Mouse (Mus musculus): ENCODE results near the gene Gm9964.

Gm9964 gene

GRCm38 (mm10) chr11:79286305-79286799 lies 10.4 kb downstream of the Gm9964 start:
- peak; percentile 77; the same call in 1 of the 2 replicates for TF ChIP-seq GATA4 (IDR thresholded peaks at IDR 0.05; ENCODE audit: insufficient replicate concordance, low read length)

GRCm38 (mm10) chr11:79283350-79284030 lies 13.2 kb downstream of the Gm9964 start:
- no peak for TF ChIP-seq GATA4 (IDR thresholded peaks at IDR 0.05; ENCODE audit: insufficient replicate concordance, low read length)

- peak; percentile 66; the same call in 1 of the 2 replicates for TF ChIP-seq GATA4 (IDR thresholded peaks at IDR 0.05; ENCODE audit: insufficient replicate concordance, low read length)
These were observed 15.3 kb downstream of the Gm9964 start for GRCm38 (mm10) chr11:79281396-79281795.

DNA sequence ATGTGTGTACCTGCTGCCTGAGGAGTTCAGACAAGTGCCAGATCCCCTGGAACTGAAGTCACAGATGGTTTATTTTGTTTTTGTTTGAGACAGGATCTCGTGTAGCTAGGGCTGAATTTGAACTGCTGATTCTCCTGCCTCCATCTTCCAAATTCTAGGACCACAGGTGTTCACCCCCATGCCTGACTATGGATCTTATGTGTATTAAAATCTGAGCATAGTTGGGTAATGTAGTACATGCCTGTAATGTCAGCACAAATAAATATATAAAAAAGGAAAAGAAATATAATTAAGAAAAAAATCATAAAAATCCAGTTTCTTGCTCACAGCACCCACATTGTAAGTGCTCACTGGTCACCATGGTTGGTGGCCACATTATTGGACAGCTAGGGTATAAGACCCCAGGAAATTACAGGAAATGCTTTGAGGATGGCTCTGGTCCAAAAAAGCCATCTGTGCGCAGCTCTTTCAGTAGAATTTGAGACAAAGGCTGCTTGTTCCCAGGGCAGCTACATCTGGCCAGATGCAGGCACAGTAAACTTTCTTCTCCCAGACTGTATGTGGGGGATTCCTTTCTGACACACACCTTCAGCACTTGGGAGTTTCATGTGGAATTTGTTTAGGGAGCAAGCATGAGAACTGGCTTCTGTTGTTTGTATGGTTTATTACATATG lies 16.8 kb downstream of the Gm9964 start:
- TF ChIP-seq GATA4 (IDR thresholded peaks at IDR 0.05; ENCODE audit: insufficient replicate concordance, low read length), result no peak

DNA sequence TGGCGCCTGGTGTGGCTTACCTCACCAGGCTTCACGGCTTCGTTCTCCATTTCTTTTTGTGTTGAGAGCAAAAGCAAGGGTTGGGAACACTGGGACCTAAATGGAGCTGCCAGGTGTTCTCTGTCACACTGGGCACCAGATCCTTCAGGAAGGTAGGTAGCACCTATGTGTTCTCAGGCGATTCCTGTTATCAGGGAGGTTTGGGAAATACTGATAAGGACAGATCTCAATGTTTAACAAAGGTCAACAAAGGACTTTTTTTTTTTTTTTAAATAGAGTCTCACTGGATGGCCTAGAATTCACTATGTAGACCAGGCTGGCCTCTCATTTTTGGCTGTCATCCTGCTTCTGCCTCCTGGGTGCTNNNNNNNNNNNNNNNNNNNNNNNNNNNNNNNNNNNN lies 22.9 kb downstream of the Gm9964 start:
- peak; percentile 99 for TF ChIP-seq GATA4 (IDR thresholded peaks at IDR 0.05; ENCODE audit: insufficient replicate concordance, low read length)

DNA sequence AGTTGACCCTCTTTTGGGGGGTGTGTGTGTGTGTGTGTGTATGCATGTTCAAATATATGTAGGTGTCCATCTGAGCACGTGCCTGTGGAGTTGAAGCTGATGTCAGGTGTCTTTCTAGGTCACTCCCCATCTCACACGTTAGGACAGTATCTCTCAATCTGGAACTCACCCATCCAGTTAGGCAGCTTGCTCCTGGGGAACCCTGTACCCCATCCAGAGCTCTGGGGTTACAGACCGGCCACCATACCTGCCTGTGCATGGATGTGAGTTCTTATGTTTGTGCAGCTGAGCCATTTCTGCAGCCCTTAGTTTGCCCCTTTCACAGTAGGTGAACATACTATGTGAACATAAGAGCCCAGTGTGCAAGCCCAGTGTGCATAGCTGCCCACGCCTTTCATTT lies 23.7 kb downstream of the Gm9964 start:
- no peak for TF ChIP-seq GATA4 (IDR thresholded peaks at IDR 0.05; ENCODE audit: insufficient replicate concordance, low read length)

DNA sequence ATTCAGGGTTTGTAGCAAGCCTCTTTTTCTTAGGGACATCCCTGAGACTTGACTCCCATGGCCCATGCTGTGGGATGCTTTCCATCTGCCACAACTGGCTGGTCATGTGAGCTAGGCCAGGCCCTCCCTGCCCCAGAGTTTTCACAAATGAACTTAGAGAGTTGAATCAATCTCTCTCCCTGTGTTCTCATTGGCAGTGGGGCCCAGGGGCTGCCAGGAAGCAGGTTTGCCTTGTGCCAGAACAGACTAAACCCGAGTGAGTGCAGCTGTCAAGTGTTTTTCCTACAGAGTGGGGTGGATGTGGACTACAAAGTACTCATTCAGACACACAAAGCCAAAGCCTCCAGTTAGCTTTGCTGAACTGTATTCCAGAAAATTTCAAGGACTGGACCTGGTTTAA lies 29.5 kb downstream of the Gm9964 start:
- TF ChIP-seq GATA4 (IDR thresholded peaks at IDR 0.05; ENCODE audit: insufficient replicate concordance, low read length), result no peak

- no peak for TF ChIP-seq GATA4 (IDR thresholded peaks at IDR 0.05; ENCODE audit: insufficient replicate concordance, low read length)
These were observed 32.3 kb downstream of the Gm9964 start for GRCm38 (mm10) chr11:79264376-79264775.

DNA sequence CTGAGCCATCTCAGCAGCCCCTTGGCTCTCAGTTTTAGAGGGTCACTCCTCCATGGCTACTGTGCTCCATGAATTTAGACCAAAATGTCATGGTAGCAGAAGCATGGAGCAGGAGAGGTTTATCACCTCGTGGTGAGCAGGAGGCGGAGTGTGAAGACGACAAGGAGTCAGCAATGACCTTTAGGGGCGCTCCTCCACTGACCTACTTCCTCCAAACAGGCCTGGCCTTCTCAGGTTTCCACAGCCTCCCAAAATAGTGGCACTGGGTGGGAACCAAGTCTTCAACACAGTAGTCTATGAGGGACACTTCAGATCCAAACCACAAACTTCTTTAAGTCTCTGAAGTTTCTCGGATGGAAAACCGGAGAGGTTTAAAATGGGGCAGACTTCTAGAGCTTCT lies 38.0 kb downstream of the Gm9964 start:
- no peak for TF ChIP-seq GATA4 (IDR thresholded peaks at IDR 0.05; ENCODE audit: insufficient replicate concordance, low read length)

DNA sequence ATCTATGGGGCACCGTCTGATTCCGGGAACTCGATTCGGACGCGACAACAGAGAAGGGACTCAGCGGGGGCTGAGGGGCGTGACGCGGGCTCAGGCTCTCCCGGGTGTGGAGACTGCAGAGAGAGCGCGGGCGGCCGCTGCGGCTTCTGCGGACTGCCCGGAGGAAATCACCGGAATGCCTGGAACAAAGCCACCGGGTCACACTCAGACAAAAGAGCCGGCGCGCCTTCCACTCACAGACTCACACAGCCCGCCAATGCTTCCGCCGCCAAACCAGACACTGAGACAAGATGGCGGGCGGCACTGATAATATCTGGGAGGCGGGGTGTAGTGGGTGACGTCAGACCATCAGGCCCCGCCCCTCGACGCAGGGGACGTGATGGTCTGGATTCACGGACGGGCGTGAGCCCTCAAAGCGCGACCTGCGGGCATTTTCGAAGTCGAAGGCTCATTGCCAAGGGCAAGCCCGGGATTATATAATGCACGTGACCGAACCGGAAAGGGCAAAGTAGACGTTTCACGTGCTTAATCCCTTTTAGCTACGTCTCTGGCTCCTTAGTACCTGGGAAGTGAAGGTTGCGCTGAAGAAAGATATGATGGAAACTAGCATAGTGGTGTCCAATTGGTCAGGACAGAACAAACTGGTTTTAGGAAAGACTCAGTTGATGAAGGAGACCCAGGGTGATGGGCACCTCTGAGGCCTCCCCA lies 42.2 kb downstream of the Gm9964 start, which contains the start of gene Wsb1:
Gene Wsb1, minus strand, starts transcription at position 281 of the 708 bp plus-strand sequence.
- peak; percentile 58; the same call in 1 of the 2 replicates for TF ChIP-seq GATA4 (IDR thresholded peaks at IDR 0.05; ENCODE audit: insufficient replicate concordance, low read length)

DNA sequence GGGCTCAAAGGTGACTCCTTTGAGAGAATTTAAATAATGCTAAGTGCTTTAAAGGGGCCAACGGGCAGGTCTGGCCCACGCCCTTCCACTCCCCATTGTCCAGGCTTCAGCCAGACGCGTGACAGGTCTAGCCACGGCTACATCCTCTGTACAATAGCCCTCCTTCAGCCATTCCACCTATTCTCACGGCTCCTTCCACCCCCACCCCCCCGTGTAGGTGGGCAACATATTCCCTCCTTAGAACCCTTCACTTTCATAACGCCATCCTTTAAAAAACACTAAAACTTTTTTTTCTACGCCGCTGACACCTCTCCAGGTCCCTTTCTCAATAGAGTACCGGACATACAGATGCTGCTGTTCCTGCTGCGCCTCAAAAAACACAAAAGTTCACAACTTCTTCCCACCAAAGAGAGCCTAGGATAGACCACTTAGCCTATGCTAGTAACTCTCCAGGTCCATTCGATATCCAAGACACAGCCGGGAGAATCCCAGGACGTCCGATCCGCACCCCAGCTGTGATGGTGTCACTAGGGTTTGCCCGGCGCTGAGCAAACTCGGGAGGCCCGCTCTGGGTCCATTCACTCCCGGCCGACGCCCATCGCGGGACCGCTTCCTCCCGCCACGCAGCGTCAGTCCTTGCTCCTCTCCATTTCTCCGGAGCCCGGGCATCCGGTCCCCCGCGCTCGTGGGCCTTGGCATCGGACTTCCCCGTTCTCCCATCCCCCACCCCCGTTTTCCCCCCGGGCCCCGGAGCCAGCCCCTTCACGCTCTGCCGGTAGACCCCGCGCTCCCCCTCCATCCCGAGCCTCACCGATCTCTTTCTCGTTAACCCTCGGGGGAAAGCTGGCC lies 42.9 kb downstream of the Gm9964 start:
- no peak for TF ChIP-seq GATA4 (IDR thresholded peaks at IDR 0.05; ENCODE audit: insufficient replicate concordance, low read length)

GRCm38 (mm10) chr11:79252881-79253541 lies 43.7 kb downstream of the Gm9964 start:
- no peak for TF ChIP-seq GATA4 (IDR thresholded peaks at IDR 0.05; ENCODE audit: insufficient replicate concordance, low read length)
